Mouse (Mus musculus) mature B cell (primary cell): ENCODE data around the gene Polr2g.

Experiments
- in situ Hi-C: fragments of 300-500 bp; cut with MboI; formaldehyde crosslinking; loops from 2 replicates; pipeline ENCODE4 v1.14.3; 2019

Gene Polr2g

DNA sequence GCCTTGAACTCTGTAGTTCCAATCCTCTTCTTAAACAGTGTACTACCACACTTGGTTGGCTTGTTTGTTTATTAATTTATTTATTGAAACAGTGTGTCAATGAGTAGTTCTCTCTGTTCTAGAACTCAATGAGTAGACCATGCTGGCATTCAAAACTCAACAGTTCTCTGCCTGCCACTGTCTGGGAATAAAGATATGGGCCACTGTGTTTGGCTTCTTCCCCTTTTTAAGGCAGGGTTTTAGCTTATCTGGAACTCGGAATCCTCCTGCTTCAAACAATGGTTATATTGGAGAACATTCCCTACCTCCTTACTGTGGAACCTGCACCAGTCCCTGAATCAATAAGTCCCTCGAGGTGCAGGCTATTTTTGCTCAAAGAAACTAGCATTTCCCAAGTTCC is 39.5 kb downstream of the Polr2g start:
- in situ Hi-C loops, result no loop called here

GRCm38 (mm10) chr19:8757471-8757998 is 40.8 kb downstream of the Polr2g start:
- in situ Hi-C loops, result no loop called here

DNA sequence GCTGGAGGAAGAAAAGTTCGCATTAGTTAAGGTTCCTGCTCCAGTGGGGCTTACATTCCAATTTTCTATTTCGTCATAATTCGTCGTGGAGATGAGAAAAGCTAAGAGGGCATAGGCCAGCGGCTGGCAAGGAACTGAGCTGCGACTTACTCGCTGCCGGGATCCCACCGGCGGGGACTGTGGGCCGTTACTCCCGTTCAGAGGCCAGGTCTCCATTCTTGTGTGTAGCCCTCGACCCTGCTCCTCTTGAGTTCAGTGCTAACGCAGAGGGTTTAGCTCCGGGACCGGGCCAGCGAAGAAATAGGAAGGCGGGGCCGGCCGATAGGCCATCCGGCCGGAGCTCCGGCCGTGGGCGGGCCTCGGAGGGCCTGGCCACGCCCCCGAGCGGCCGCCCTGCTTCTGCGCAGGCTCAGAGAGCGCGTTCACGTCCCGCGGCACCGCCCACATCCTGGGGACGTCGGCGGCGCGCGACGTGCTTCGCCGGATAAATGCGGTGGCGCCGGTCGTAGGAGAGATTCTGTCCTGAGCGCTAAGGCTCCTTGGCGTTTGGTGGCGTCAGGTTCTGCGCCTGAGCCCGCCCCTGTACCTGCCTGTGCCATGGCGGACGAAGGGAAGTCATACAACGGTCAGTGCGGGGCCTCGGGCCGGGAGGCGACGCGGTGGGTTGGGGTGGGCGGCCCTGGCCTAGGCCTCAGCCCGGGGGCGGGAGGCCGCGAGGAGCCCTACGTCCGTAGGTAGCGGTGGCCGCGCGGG is 41.6 kb downstream of the Polr2g start, which contains the start of gene Nxf1:
Gene Nxf1, plus strand, starts transcription at position 439 of the 753 bp plus-strand sequence.
- in situ Hi-C loops, result no loop called here

DNA sequence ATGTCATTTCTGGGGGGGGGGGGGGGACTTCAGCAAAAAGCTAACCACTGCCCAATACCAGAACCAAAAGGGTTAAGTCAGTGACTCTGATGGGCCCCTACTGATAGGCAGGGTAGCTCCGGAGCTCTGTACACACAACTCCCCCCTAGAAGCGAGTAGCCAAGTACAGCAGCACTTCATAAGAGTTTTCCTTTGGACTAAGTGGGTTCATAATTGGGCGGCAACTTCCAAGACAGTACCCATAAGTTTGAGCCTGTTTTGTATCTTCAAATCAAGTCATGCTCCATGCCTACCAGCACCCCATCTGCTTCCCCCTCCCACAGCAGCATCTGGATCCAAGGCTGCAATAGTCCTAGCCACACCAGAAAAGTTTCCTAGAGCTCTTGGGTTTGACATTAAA is 42.7 kb downstream of the Polr2g start:
- in situ Hi-C loops, result no loop called here

GRCm38 (mm10) chr19:8747368-8747767 is 51.0 kb downstream of the Polr2g start:
- in situ Hi-C loops, result no loop called here

GRCm38 (mm10) chr19:8745382-8745781 is 53.0 kb downstream of the Polr2g start:
- in situ Hi-C loops, result no loop called here
